9 mouse cellular contexts compared by ENCODE assay signal in genomic region chr12:103301645-103302044, GRCm38 (mm10). TPM values are rescaled to one million over a fixed set of nuclear protein-coding genes. Genes with fewer than 3 reads are reported as not detected.
DNase-seq lines count a peak whose midpoint lies in the region; ATAC-seq and TF ChIP-seq lines count a peak whose summit lies in the region.
"Had no signal": no experiment of that assay in that cellular context is flagged by ENCODE, and none has a peak within 500 bp of the region (broad histone marks: within the 10 kb centered on the region; RNA-seq: fewer than 3 reads in every experiment).

No protein-coding gene starts in this region.

- CTCF ChIA-PET in Patski (lab: Charles Lee): interaction anchor here (0.8 to 1.6 kb wide), 6 partner anchors 8 to 157 kb away, joined by 3 read pairs; no protein-coding TSS in a partner anchor

- ATAC-seq in kidney, embryonic 16.5 days (ENCODE audit: low FRiP score, low TSS enrichment): no peak
- no peak for ATAC-seq in Patski
- ATAC-seq in megakaryocyte-erythroid progenitor cell, adult 5-6 weeks (replicated peaks; ENCODE audit: low FRiP score, low TSS enrichment, poor library complexity, severe bottlenecking): peak; percentile 71

- no peaks in the 10 kb centered on the region; the same call in 1 of the 2 replicates for H3K27me3 ChIP-seq in kidney, embryonic 16.5 days (ENCODE audit: insufficient read depth, low read length)
- no peaks in the 10 kb centered on the region for H3K27me3 ChIP-seq in Patski
- peaks cover 32% of the 10 kb centered on the region for H3K27me3 ChIP-seq in heart, embryonic 10.5 days (ENCODE audit: insufficient read depth, poor library complexity, severe bottlenecking)

- no peaks in the 10 kb centered on the region for H3K36me3 ChIP-seq in kidney, embryonic 16.5 days (ENCODE audit: insufficient read depth, low read length)
- no peaks in the 10 kb centered on the region for H3K36me3 ChIP-seq in heart, embryonic 10.5 days
- H3K36me3 ChIP-seq: heart, embryonic 13.5 days had no signal

- TF ChIP-seq CTCF in Patski (IDR thresholded peaks at IDR 0.05): peak; percentile 80
- peak; percentile 85 for TF ChIP-seq CTCF in cortical plate, adult 2 months (IDR thresholded peaks at IDR 0.05; ENCODE audit: extremely low read depth, insufficient read depth, low read length)

- peaks cover 4% of the 10 kb centered on the region; the same call in 1 of the 2 replicates for H3K4me1 ChIP-seq in kidney, embryonic 16.5 days (ENCODE audit: insufficient read depth, low read length)
- H3K4me1 ChIP-seq in cortical plate, adult 2 months (ENCODE audit: control insufficient read depth, insufficient read depth, low read length): no peaks in the 10 kb centered on the region
- 0 out of 2 replicates have a peak, but pooled peaks cover 4% of the 10 kb centered on the region for H3K4me1 ChIP-seq in heart, embryonic 10.5 days
- H3K4me1 ChIP-seq: heart, embryonic 13.5 days had no signal

- in situ Hi-C loops in Patski (cut with MboI; ENCODE audit: low pct_unique_long_range_greater_than_20kb): no loop called here

- H3K9ac ChIP-seq in kidney, embryonic 16.5 days (replicated peaks; ENCODE audit: low read length): no peak overlapping the region
- H3K9ac ChIP-seq: heart, embryonic 13.5 days had no signal

- H3K4me3 ChIP-seq in kidney, embryonic 16.5 days (ENCODE audit: low read length): no peak overlapping the region
- no peak overlapping the region for H3K4me3 ChIP-seq in cortical plate, adult 2 months (ENCODE audit: insufficient read depth, low read length)
- no peak overlapping the region for H3K4me3 ChIP-seq in heart, embryonic 10.5 days
- H3K4me3 ChIP-seq: heart, embryonic 13.5 days had no signal

- no peak for TF ChIP-seq POLR2A in cortical plate, adult 2 months (IDR thresholded peaks at IDR 0.05; ENCODE audit: extremely low read depth, insufficient read depth, low read length)

- H3K27ac ChIP-seq in kidney, embryonic 16.5 days (ENCODE audit: low read length): no peak overlapping the region
- H3K27ac ChIP-seq in cortical plate, adult 2 months (ENCODE audit: insufficient read depth, low read length): no peak overlapping the region
- H3K27ac ChIP-seq in heart, embryonic 10.5 days: no peak overlapping the region
- H3K27ac ChIP-seq: heart, embryonic 13.5 days had no signal

- WGBS in kidney, embryonic 16.5 days: 50% methylated on average over 2 of the region's 2 CpGs
- 52% methylated on average over 2 of the region's 2 CpGs for WGBS in heart, embryonic 10.5 days

- POLR2A ChIA-PET in Patski (lab: Charles Lee): no interaction called here

- H3K4me2 ChIP-seq in kidney, embryonic 16.5 days (replicated peaks; ENCODE audit: low read depth, low read length): no peak overlapping the region
- H3K4me2 ChIP-seq: heart, embryonic 13.5 days had no signal

- H3K9me3 ChIP-seq in kidney, embryonic 16.5 days (ENCODE audit: low read length): no peaks in the 10 kb centered on the region
- no peaks in the 10 kb centered on the region for H3K9me3 ChIP-seq in heart, embryonic 10.5 days
- H3K9me3 ChIP-seq: heart, embryonic 13.5 days had no signal

- DNase-seq in kidney, adult 9 months: peak; percentile 69
- peak; percentile 11 for DNase-seq in CD8-positive naive resting alpha-beta T cell, adult 2 months (ENCODE audit: low read depth in 2 of 2, low spot score in 2 of 2)
- no peak for DNase-seq in Patski (ENCODE audit: low read depth, low spot score)
- peak; percentile 34 to 81 for DNase-seq in layer of hippocampus, adult 18-20 months (ENCODE audit: low spot score in 2 of 2)
- DNase-seq in heart, embryonic 10.5 days (ENCODE audit: low spot score): no peak

RNA-seq across cellular contexts. Expression of gene Fam181a, which starts 9.1 kb away (rescaled TPM):
- not detected in 2 replicates for polyA plus RNA-seq in kidney, embryonic 16.5 days (2015; fragmentation: Nextera tagmentation; extraction: Ambion mirVana)
- polyA plus RNA-seq in Patski (2021): not detected
- 3.6 and 4.2 TPM in 2 replicates for polyA plus RNA-seq in cortical plate, adult 2 months (2012; rRNA removed)
- 1 to 10 TPM in 1 of 2 experiments, under 1 TPM in 1; 0.96 to 1.5 TPM for total RNA-seq in layer of hippocampus, adult 18-20 months (2021)
- total RNA-seq in megakaryocyte-erythroid progenitor cell, adult 5-6 weeks (2014; fragmentation: Nextera tagmentation): not detected in 2 replicates
- total RNA-seq in megakaryocyte-erythroid progenitor cell, adult 5-6 weeks (2017): not detected in 2 replicates
- not detected in 2 replicates for polyA plus RNA-seq in heart, embryonic 10.5 days (2016; fragmentation: Nextera tagmentation; extraction: Ambion mirVana)
- polyA plus RNA-seq: heart, embryonic 13.5 days had no signal

RNA-seq across cellular contexts. Expression of gene Asb2, which starts 54.2 kb away (rescaled TPM):
- polyA plus RNA-seq in kidney, embryonic 16.5 days (2015; fragmentation: Nextera tagmentation; extraction: Ambion mirVana): 1.3 and 4.5 TPM in 2 replicates
- 0.04 TPM for polyA plus RNA-seq in Patski (2021)
- polyA plus RNA-seq in cortical plate, adult 2 months (2012; rRNA removed): 3.2 and 4.1 TPM in 2 replicates
- total RNA-seq in layer of hippocampus, adult 18-20 months (2021): 1 to 10 TPM; 1.8 to 2.1 TPM
- total RNA-seq in megakaryocyte-erythroid progenitor cell, adult 5-6 weeks (2014; fragmentation: Nextera tagmentation): 3.5 TPM in 1 of 2 replicates, not detected in the other
- 0.38 TPM in 1 of 2 replicates, not detected in the other for total RNA-seq in megakaryocyte-erythroid progenitor cell, adult 5-6 weeks (2017)
- 152 and 312 TPM in 2 replicates for polyA plus RNA-seq in heart, embryonic 10.5 days (2016; fragmentation: Nextera tagmentation; extraction: Ambion mirVana)

RNA-seq across cellular contexts. Expression of gene Prima1, which starts 59.7 kb away (rescaled TPM):
- 0.47 and 1.5 TPM in 2 replicates for polyA plus RNA-seq in kidney, embryonic 16.5 days (2015; fragmentation: Nextera tagmentation; extraction: Ambion mirVana)
- polyA plus RNA-seq in Patski (2021): 0.28 TPM
- 4.9 and 8.2 TPM in 2 replicates for polyA plus RNA-seq in cortical plate, adult 2 months (2012; rRNA removed)
- 1 to 10 TPM; 2.8 to 3.9 TPM for total RNA-seq in layer of hippocampus, adult 18-20 months (2021)
- not detected in 2 replicates for total RNA-seq in megakaryocyte-erythroid progenitor cell, adult 5-6 weeks (2014; fragmentation: Nextera tagmentation)
- total RNA-seq in megakaryocyte-erythroid progenitor cell, adult 5-6 weeks (2017): not detected in 2 replicates
- polyA plus RNA-seq in heart, embryonic 10.5 days (2016; fragmentation: Nextera tagmentation; extraction: Ambion mirVana): 0.32 and 0.60 TPM in 2 replicates

Comparison
In these comparisons a context has a peak if more than half of its experiments do, and no peak if none do; other contexts are left out.
1. DNase-seq: peak in kidney, adult 9 months (single experiment), CD8-positive naive resting alpha-beta T cell, adult 2 months (2 of 2) and layer of hippocampus, adult 18-20 months (2 of 2); none in Patski (single experiment) and heart, embryonic 10.5 days (single experiment).
2. RNA of gene Asb2, which starts 54.2 kb away (polyA plus RNA-seq): 152 to 312 TPM in heart, embryonic 10.5 days; 1.3 to 4.5 TPM in kidney, embryonic 16.5 days, 3.2 to 4.1 TPM in cortical plate, adult 2 months and 0.04 TPM in Patski (single experiment); every median in the first group is over 10 times any median in the second.